Mouse (Mus musculus): ENCODE data around the gene Tmem121. TPM values are rescaled to one million over a fixed set of nuclear protein-coding genes. Genes with fewer than 3 reads are reported as not detected.
A peak's percentile ranks its signal among the peaks of the same experiment; 100 is the strongest.

Gene Tmem121
- polyA plus RNA-seq, 1 experiment from 2014 or later, result 24.5 TPM

- no peaks in the 10 kb centered on the region for H3K9me3 ChIP-seq (ENCODE audit: control insufficient read depth, low read length)
- no peak overlapping the region for H3K4me3 ChIP-seq (replicated peaks; ENCODE audit: low read depth, low read length)
- no peaks in the 10 kb centered on the region for H3K4me1 ChIP-seq (ENCODE audit: control insufficient read depth, insufficient read depth, low read length)
- WGBS, result 91% methylated on average over 17 of the region's 17 CpGs
- H3K36me3 ChIP-seq (ENCODE audit: control insufficient read depth, insufficient read depth, low read length), result no peaks in the 10 kb centered on the region
- no peak overlapping the region for H3K4me2 ChIP-seq (ENCODE audit: low read length)
- H3K27ac ChIP-seq (replicated peaks; ENCODE audit: low read depth, low read length), result no peak overlapping the region
- ATAC-seq (ENCODE audit: low FRiP score, low TSS enrichment) (no peak), DNase-seq (no peak)
- H3K9ac ChIP-seq (replicated peaks; ENCODE audit: low read length), result no peak overlapping the region
- H3K27me3 ChIP-seq (ENCODE audit: control insufficient read depth, insufficient read depth, low read length), result no peaks in the 10 kb centered on the region
Observed at GRCm38 (mm10) chr12:113210586-113211378, 25.1 kb downstream of the Tmem121 start.

GRCm38 (mm10) chr12:113211772-113212171, 26.0 kb downstream of the Tmem121 start:
- Histone ChIP-seq H3K27ac (replicated peaks; ENCODE audit: low read depth, low read length) (no peak overlapping the region), H3K9ac (replicated peaks; ENCODE audit: low read length) (no peak overlapping the region), H3K36me3 (ENCODE audit: control insufficient read depth, insufficient read depth, low read length) (no peaks in the 10 kb centered on the region), H3K9me3 (ENCODE audit: control insufficient read depth, low read length) (no peaks in the 10 kb centered on the region), H3K4me3 (replicated peaks; ENCODE audit: low read depth, low read length) (no peak overlapping the region), H3K27me3 (ENCODE audit: control insufficient read depth, insufficient read depth, low read length) (no peaks in the 10 kb centered on the region), H3K4me1 (ENCODE audit: control insufficient read depth, insufficient read depth, low read length) (no peaks in the 10 kb centered on the region), H3K4me2 (ENCODE audit: low read length) (no peak overlapping the region)
- 92% methylated on average over 5 of the region's 5 CpGs for WGBS
- DNase-seq (no peak), ATAC-seq (ENCODE audit: low FRiP score, low TSS enrichment) (no peak)

- H3K4me3 ChIP-seq (replicated peaks; ENCODE audit: low read depth, low read length), result no peak overlapping the region
- no peaks in the 10 kb centered on the region for H3K27me3 ChIP-seq (ENCODE audit: control insufficient read depth, insufficient read depth, low read length)
- no peak overlapping the region for H3K27ac ChIP-seq (replicated peaks; ENCODE audit: low read depth, low read length)
- H3K4me1 ChIP-seq (ENCODE audit: control insufficient read depth, insufficient read depth, low read length), result no peaks in the 10 kb centered on the region
- DNase-seq (no peak), ATAC-seq (ENCODE audit: low FRiP score, low TSS enrichment) (no peak)
- 90% methylated on average over 10 of the region's 10 CpGs for WGBS
- H3K4me2 ChIP-seq (ENCODE audit: low read length), result no peak overlapping the region
- no peaks in the 10 kb centered on the region for H3K9me3 ChIP-seq (ENCODE audit: control insufficient read depth, low read length)
- no peaks in the 10 kb centered on the region for H3K36me3 ChIP-seq (ENCODE audit: control insufficient read depth, insufficient read depth, low read length)
- H3K9ac ChIP-seq (replicated peaks; ENCODE audit: low read length), result no peak overlapping the region
Observed at GRCm38 (mm10) chr12:113212326-113212924, 26.7 kb downstream of the Tmem121 start.

GRCm38 (mm10) chr12:113213226-113213625, 27.5 kb downstream of the Tmem121 start:
- ATAC-seq (ENCODE audit: low FRiP score, low TSS enrichment) (no peak), DNase-seq (no peak)
- no peak overlapping the region for H3K9ac ChIP-seq (replicated peaks; ENCODE audit: low read length)
- H3K4me1 ChIP-seq (ENCODE audit: control insufficient read depth, insufficient read depth, low read length), result no peaks in the 10 kb centered on the region
- H3K27ac ChIP-seq (replicated peaks; ENCODE audit: low read depth, low read length), result no peak overlapping the region
- H3K4me3 ChIP-seq (replicated peaks; ENCODE audit: low read depth, low read length), result no peak overlapping the region
- H3K4me2 ChIP-seq (ENCODE audit: low read length), result no peak overlapping the region
- whole genome bisulfite sequencing, result 77% methylated on average over 2 of the region's 2 CpGs
- H3K27me3 ChIP-seq (ENCODE audit: control insufficient read depth, insufficient read depth, low read length), result no peaks in the 10 kb centered on the region
- no peaks in the 10 kb centered on the region for H3K9me3 ChIP-seq (ENCODE audit: control insufficient read depth, low read length)
- no peaks in the 10 kb centered on the region for H3K36me3 ChIP-seq (ENCODE audit: control insufficient read depth, insufficient read depth, low read length)

GRCm38 (mm10) chr12:113214072-113214808, 28.5 kb downstream of the Tmem121 start:
- Histone ChIP-seq H3K9me3 (ENCODE audit: control insufficient read depth, low read length) (no peaks in the 10 kb centered on the region), H3K36me3 (ENCODE audit: control insufficient read depth, insufficient read depth, low read length) (no peaks in the 10 kb centered on the region), H3K4me3 (replicated peaks; ENCODE audit: low read depth, low read length) (no peak overlapping the region), H3K4me2 (ENCODE audit: low read length) (no peak overlapping the region), H3K9ac (replicated peaks; ENCODE audit: low read length) (no peak overlapping the region), H3K27me3 (ENCODE audit: control insufficient read depth, insufficient read depth, low read length) (no peaks in the 10 kb centered on the region), H3K27ac (replicated peaks; ENCODE audit: low read depth, low read length) (no peak overlapping the region), H3K4me1 (ENCODE audit: control insufficient read depth, insufficient read depth, low read length) (no peaks in the 10 kb centered on the region)
- DNase-seq, result no peak
- no peak for ATAC-seq (ENCODE audit: low FRiP score, low TSS enrichment)
- 86% methylated on average over 25 of the region's 25 CpGs for WGBS

- no peak overlapping the region for H3K9ac ChIP-seq (replicated peaks; ENCODE audit: low read length)
- no peak for DNase-seq
- no peak overlapping the region for H3K27ac ChIP-seq (replicated peaks; ENCODE audit: low read depth, low read length)
- no peaks in the 10 kb centered on the region for H3K36me3 ChIP-seq (ENCODE audit: control insufficient read depth, insufficient read depth, low read length)
- no peak overlapping the region for H3K4me2 ChIP-seq (ENCODE audit: low read length)
- H3K4me3 ChIP-seq (replicated peaks; ENCODE audit: low read depth, low read length), result no peak overlapping the region
- no peaks in the 10 kb centered on the region for H3K4me1 ChIP-seq (ENCODE audit: control insufficient read depth, insufficient read depth, low read length)
- H3K9me3 ChIP-seq (ENCODE audit: control insufficient read depth, low read length), result no peaks in the 10 kb centered on the region
- H3K27me3 ChIP-seq (ENCODE audit: control insufficient read depth, insufficient read depth, low read length), result no peaks in the 10 kb centered on the region
- ATAC-seq (ENCODE audit: low FRiP score, low TSS enrichment), result no peak
- 88% methylated on average over 16 of the region's 16 CpGs for WGBS
Observed at GRCm38 (mm10) chr12:113214972-113215666, 29.4 kb downstream of the Tmem121 start.

- no peak overlapping the region for H3K27ac ChIP-seq (replicated peaks; ENCODE audit: low read depth, low read length)
- peak; percentile 79 for DNase-seq
- 19% methylated on average over 6 of the region's 6 CpGs for WGBS
- H3K9me3 ChIP-seq (ENCODE audit: control insufficient read depth, low read length), result no peaks in the 10 kb centered on the region
- H3K9ac ChIP-seq (replicated peaks; ENCODE audit: low read length), result no peak overlapping the region
- no peak overlapping the region for H3K4me2 ChIP-seq (ENCODE audit: low read length)
- H3K36me3 ChIP-seq (ENCODE audit: control insufficient read depth, insufficient read depth, low read length), result no peaks in the 10 kb centered on the region
- peak; percentile 31; the same call in 1 of the 2 replicates for ATAC-seq (ENCODE audit: low FRiP score, low TSS enrichment)
- H3K27me3 ChIP-seq (ENCODE audit: control insufficient read depth, insufficient read depth, low read length), result no peaks in the 10 kb centered on the region
- H3K4me1 ChIP-seq (ENCODE audit: control insufficient read depth, insufficient read depth, low read length), result no peaks in the 10 kb centered on the region
- H3K4me3 ChIP-seq (replicated peaks; ENCODE audit: low read depth, low read length), result no peak overlapping the region
Observed at GRCm38 (mm10) chr12:113215667-113216346, 30.1 kb downstream of the Tmem121 start.
